Mouse (Mus musculus) kidney, embryonic 16.5 days (tissue): ENCODE measurements around the gene Tspan5. TPM values are rescaled to one million over a fixed set of nuclear protein-coding genes. Genes with fewer than 3 reads are reported as not detected.
A peak's percentile ranks its signal among the peaks of the same experiment; 100 is the strongest.

ENCODE experiments used
- ATAC-seq: fragments of 200-750 bp; cut with Nextera tagmentation; 2 replicates; pipeline ENCODE4 v1.8.0; 2017; ENCODE audit warnings: moderate TSS enrichment; ENCODE audit not compliant: low FRiP score, low TSS enrichment
- H3K27ac ChIP-seq: fragments of 300-500 bp; sonication (generic); 2 replicates; pipeline ENCODE4 v1.5.1; 2014; ENCODE audit warnings: low read length
- H3K27me3 ChIP-seq: fragments of 300-500 bp; sonication (generic); 2 replicates; pipeline ENCODE4 v1.6.1; 2014; ENCODE audit warnings: low read length, control low read depth, mixed read lengths; ENCODE audit not compliant: insufficient read depth
- H3K36me3 ChIP-seq: fragments of 300-500 bp; sonication (generic); 2 replicates; pipeline ENCODE4 v1.6.1; 2014; ENCODE audit warnings: low read length, control low read depth, mixed read lengths; ENCODE audit not compliant: insufficient read depth
- H3K4me1 ChIP-seq: fragments of 300-500 bp; sonication (generic); 2 replicates; pipeline ENCODE4 v1.6.1; 2014; ENCODE audit warnings: low read length, control low read depth, mixed read lengths; ENCODE audit not compliant: insufficient read depth
- H3K4me2 ChIP-seq: fragments of 300-500 bp; sonication (generic); replicated peaks from 2 replicates; pipeline ENCODE4 v1.6.1; 2014; ENCODE audit warnings: low read depth, low read length
- H3K4me3 ChIP-seq: fragments of 300-500 bp; sonication (generic); 2 replicates; pipeline ENCODE4 v1.5.1; 2014; ENCODE audit warnings: mild to moderate bottlenecking, low read length
- H3K9ac ChIP-seq: fragments of 300-500 bp; sonication (generic); replicated peaks from 2 replicates; pipeline ENCODE4 v1.6.1; 2014; ENCODE audit warnings: low read length
- H3K9me3 ChIP-seq: fragments of 300-500 bp; sonication (generic); 2 replicates; pipeline ENCODE4 v1.6.1; 2016; ENCODE audit warnings: low read length, control low read depth
- WGBS: fragments of 180-500 bp; shearing (Covaris S2); extraction: QIAGEN DNeasy Blood & Tissue Kit; methylation state at CpG from one replicate; pipeline ENCODE4 v1.1.7; 2014; 5-methylcytosine and 5-hydroxymethylcytosine counted together
- polyA plus RNA-seq: library from polyadenylated mRNA; unstranded; fragments of >200 nt; fragmentation: Nextera tagmentation; extraction: Ambion mirVana; gene quantifications from 2 replicates; pipeline ENCODE4 v1.2.1, GENCODE M21; 2015

Tspan5 gene
- polyA plus RNA-seq, 1 experiment from 2014 or later, result 22.8 TPM

DNA sequence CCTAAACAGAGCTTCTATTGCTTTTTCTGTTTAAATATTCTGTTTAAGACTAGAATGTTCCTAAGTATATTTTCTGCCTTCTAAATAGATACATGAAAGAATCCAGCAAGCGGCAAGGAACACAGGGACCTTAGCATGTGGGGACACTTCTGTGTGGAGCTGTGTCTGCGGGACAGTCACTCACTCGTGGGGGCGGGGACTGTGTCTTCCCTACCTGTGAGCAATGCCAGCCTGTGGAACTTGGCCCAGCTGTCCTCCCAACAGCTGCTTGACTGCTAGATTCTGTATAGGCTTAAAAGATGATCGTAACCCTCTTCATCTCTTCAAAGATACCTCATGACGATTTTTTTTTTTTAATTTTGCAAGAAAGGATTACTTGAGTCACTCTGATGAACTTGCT lies 133.9 kb downstream of the Tspan5 start:
- Histone ChIP-seq H3K4me2 (no peak overlapping the region), H3K9ac (no peak overlapping the region), H3K27me3 (no peaks in the 10 kb centered on the region), H3K4me1 (no peaks in the 10 kb centered on the region; the same call in 1 of the 2 replicates), H3K9me3 (no peaks in the 10 kb centered on the region), H3K4me3 (no peak overlapping the region), H3K36me3 (no peaks in the 10 kb centered on the region), H3K27ac (no peak overlapping the region)
- no peak for ATAC-seq
- WGBS, result 94% methylated on average over 6 of the region's 6 CpGs

DNA sequence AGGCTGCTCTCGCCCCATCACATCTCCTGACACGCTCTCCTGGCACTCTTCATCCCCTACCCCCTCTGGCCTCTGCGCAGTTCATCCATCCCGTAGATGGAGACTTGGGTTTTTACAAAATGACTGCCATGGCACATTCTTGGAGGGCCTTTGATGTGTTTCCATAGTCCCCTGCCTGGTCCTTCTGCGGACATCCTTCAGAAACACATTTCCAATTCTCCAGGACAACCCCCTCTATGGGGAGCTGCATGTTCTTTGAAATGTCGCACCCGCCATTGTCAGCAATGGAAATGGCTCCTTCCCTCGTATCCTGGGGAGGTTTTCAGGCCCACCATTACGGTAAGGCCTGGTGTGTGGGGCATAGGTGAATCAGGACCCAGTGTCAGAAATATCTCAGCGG lies 134.4 kb downstream of the Tspan5 start:
- Histone ChIP-seq H3K27me3 (no peaks in the 10 kb centered on the region), H3K9me3 (no peaks in the 10 kb centered on the region), H3K9ac (no peak overlapping the region), H3K4me2 (no peak overlapping the region), H3K4me3 (no peak overlapping the region), H3K36me3 (no peaks in the 10 kb centered on the region), H3K4me1 (no peaks in the 10 kb centered on the region; the same call in 1 of the 2 replicates), H3K27ac (no peak overlapping the region)
- WGBS, result 93% methylated on average over 10 of the region's 10 CpGs
- ATAC-seq, result no peak

- WGBS, result 93% methylated on average over 14 of the region's 14 CpGs
- H3K36me3 ChIP-seq, result no peaks in the 10 kb centered on the region
- H3K27ac ChIP-seq, result no peak overlapping the region
- no peaks in the 10 kb centered on the region for H3K27me3 ChIP-seq
- no peaks in the 10 kb centered on the region for H3K9me3 ChIP-seq
- ATAC-seq, result no peak
- H3K9ac ChIP-seq, result no peak overlapping the region
- H3K4me1 ChIP-seq, result no peaks in the 10 kb centered on the region; the same call in 1 of the 2 replicates
- no peak overlapping the region for H3K4me3 ChIP-seq
- no peak overlapping the region for H3K4me2 ChIP-seq
Measured at GRCm38 (mm10) chr3:138876931-138877361, 135.0 kb downstream of the Tspan5 start.

- Histone ChIP-seq H3K27ac (no peak overlapping the region), H3K9ac (no peak overlapping the region)
Measured at GRCm38 (mm10) chr3:138877741-138878140, 135.7 kb downstream of the Tspan5 start.

GRCm38 (mm10) chr3:138880999-138881724 lies 139.2 kb downstream of the Tspan5 start:
- Histone ChIP-seq H3K4me1 (no peaks in the 10 kb centered on the region), H3K36me3 (no peaks in the 10 kb centered on the region), H3K9me3 (no peaks in the 10 kb centered on the region), H3K27ac (no peak overlapping the region), H3K27me3 (no peaks in the 10 kb centered on the region), H3K4me2 (no peak overlapping the region), H3K4me3 (no peak overlapping the region), H3K9ac (no peak overlapping the region)
- WGBS, result 93% methylated on average over 11 of the region's 11 CpGs
- ATAC-seq, result no peak

More at GRCm38 (mm10) chr3:138877741-138878140, 135.7 kb downstream of the Tspan5 start:
- Histone ChIP-seq H3K4me2 (no peak overlapping the region), H3K4me1 (no peaks in the 10 kb centered on the region; the same call in 1 of the 2 replicates), H3K9me3 (no peaks in the 10 kb centered on the region), H3K36me3 (no peaks in the 10 kb centered on the region), H3K27me3 (no peaks in the 10 kb centered on the region), H3K4me3 (no peak overlapping the region)
- no peak for ATAC-seq
- WGBS, result 57% methylated on average over 4 of the region's 4 CpGs

GRCm38 (mm10) chr3:138881725-138882347 lies 139.8 kb downstream of the Tspan5 start:
- H3K4me2 ChIP-seq, result no peak overlapping the region
- no peaks in the 10 kb centered on the region for H3K36me3 ChIP-seq
- no peaks in the 10 kb centered on the region for H3K27me3 ChIP-seq
- no peaks in the 10 kb centered on the region for H3K9me3 ChIP-seq
- H3K4me1 ChIP-seq, result no peaks in the 10 kb centered on the region
- H3K4me3 ChIP-seq, result no peak overlapping the region
- 79% methylated on average over 6 of the region's 6 CpGs for WGBS
- H3K27ac ChIP-seq, result no peak overlapping the region
- ATAC-seq, result no peak
- no peak overlapping the region for H3K9ac ChIP-seq

- H3K4me2 ChIP-seq, result no peak overlapping the region
- H3K9me3 ChIP-seq, result no peaks in the 10 kb centered on the region
- no peak overlapping the region for H3K27ac ChIP-seq
- H3K4me3 ChIP-seq, result no peak overlapping the region
- 89% methylated on average over 5 of the region's 5 CpGs for WGBS
- H3K4me1 ChIP-seq, result peaks cover 8% of the 10 kb centered on the region; the same call in 1 of the 2 replicates
- no peaks in the 10 kb centered on the region for H3K27me3 ChIP-seq
- ATAC-seq, result no peak
- H3K9ac ChIP-seq, result no peak overlapping the region
- H3K36me3 ChIP-seq, result no peaks in the 10 kb centered on the region
Measured at GRCm38 (mm10) chr3:138886121-138886520, 144.1 kb downstream of the Tspan5 start.

- no peak overlapping the region for H3K9ac ChIP-seq
- ATAC-seq, result no peak
- no peak overlapping the region for H3K4me3 ChIP-seq
- no peaks in the 10 kb centered on the region for H3K36me3 ChIP-seq
- peaks cover 15% of the 10 kb centered on the region for H3K4me1 ChIP-seq
- WGBS, result 50% methylated on average over 4 of the region's 4 CpGs
- H3K27ac ChIP-seq, result no peak overlapping the region
- H3K9me3 ChIP-seq, result no peaks in the 10 kb centered on the region
- no peaks in the 10 kb centered on the region for H3K27me3 ChIP-seq
- H3K4me2 ChIP-seq, result no peak overlapping the region
Measured at GRCm38 (mm10) chr3:138889214-138889613, 147.2 kb downstream of the Tspan5 start.

DNA sequence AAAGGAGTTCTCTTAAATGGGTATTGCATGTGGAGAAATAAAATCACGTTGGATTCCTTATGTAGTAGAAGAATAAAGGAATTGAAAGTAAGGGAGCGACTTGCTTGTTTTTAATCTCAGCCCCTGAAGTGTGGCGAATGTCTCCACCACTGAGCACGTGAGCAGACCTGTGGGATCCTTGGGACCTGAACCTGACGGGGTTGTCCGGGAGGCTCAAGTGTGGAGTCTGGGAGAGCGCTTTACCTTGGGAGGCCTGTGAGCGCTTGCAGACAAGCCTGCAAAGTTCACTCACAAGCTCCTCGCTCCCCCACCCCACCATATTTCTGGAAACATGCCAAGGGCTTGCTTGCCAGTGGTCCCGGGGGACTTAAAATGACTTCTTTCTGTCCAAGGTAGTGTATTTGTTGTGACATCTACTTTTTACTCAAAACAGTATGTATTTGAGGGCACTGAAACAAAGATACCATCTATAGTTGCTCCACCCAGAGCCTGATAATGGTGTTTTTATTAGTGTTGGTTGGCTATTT lies 147.8 kb downstream of the Tspan5 start:
- Histone ChIP-seq H3K4me3 (no peak overlapping the region), H3K36me3 (no peaks in the 10 kb centered on the region), H3K4me1 (peaks cover 15% of the 10 kb centered on the region), H3K27me3 (no peaks in the 10 kb centered on the region), H3K27ac (no peak overlapping the region), H3K9ac (no peak overlapping the region), H3K4me2 (no peak overlapping the region), H3K9me3 (no peaks in the 10 kb centered on the region)
- WGBS, result 66% methylated on average over 10 of the region's 10 CpGs
- ATAC-seq, result 0 out of 2 replicates have a peak, but pooled peaks have one; percentile 51

DNA sequence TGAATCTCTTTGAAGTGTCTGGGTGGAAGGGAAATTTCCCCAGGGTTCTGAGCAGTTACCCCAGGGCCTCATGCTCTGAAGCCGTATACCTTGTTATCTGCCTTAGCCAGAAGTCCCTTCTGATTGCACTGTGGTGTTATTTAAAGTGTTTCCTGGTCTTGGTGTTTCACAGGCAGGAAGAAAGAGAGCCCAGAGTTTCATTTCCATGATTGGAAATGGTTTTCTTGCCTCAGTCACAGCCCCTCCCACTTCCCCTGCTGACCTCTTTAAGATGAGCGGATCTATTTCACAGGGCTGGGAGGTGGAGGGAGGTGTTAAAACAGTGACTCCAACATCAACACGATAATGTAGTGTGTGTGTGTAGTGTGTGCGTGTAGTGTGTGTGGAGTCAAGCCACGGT lies 151.5 kb downstream of the Tspan5 start:
- H3K9me3 ChIP-seq, result no peaks in the 10 kb centered on the region
- H3K4me1 ChIP-seq, result peaks cover 15% of the 10 kb centered on the region
- 25% methylated on average over 5 of the region's 5 CpGs for WGBS
- H3K27ac ChIP-seq, result no peak overlapping the region
- H3K36me3 ChIP-seq, result peaks cover 3% of the 10 kb centered on the region; the same call in 1 of the 2 replicates
- peak; percentile 37; the same call in 1 of the 2 replicates for ATAC-seq
- H3K4me3 ChIP-seq, result no peak overlapping the region
- no peak overlapping the region for H3K9ac ChIP-seq
- no peaks in the 10 kb centered on the region for H3K27me3 ChIP-seq
- no peak overlapping the region for H3K4me2 ChIP-seq
